Mouse (Mus musculus) lung, postnatal 0 days (tissue): Measurements from ENCODE around the gene Ptk6. TPM values are rescaled to one million over a fixed set of nuclear protein-coding genes. Genes with fewer than 3 reads are reported as not detected.
A peak's percentile ranks its signal among the peaks of the same experiment; 100 is the strongest.
"Not testable (repeated sequence)": the region's sequence is repeated elsewhere in the genome, so short reads cannot be mapped to it uniquely, and the experiment has no call there.

ENCODE experiments used
- ATAC-seq: fragments of 200-750 bp; cut with Nextera tagmentation; 2 replicates; pipeline ENCODE4 v1.8.0; 2017; ENCODE audit warnings: moderate library complexity
- DNase-seq: peaks from one replicate; pipeline ENCODE4 v3.0.0-alpha.2; 2016; ENCODE audit warnings: low spot score
- H3K27ac ChIP-seq: fragments of 300-500 bp; sonication (generic); 2 replicates; pipeline ENCODE4 v1.5.1; 2014; ENCODE audit warnings: antibody characterized with exemption, mild to moderate bottlenecking, low read length, mixed read lengths
- H3K27me3 ChIP-seq: fragments of 300-500 bp; sonication (generic); replicated peaks from 2 replicates; pipeline ENCODE4 v1.6.1; 2014; ENCODE audit warnings: low read length, mixed read lengths; ENCODE audit not compliant: insufficient read depth
- H3K36me3 ChIP-seq: fragments of 300-500 bp; sonication (generic); 2 replicates; pipeline ENCODE4 v1.6.1; 2014; ENCODE audit warnings: low read length, mixed read lengths; ENCODE audit not compliant: insufficient read depth
- H3K4me1 ChIP-seq: fragments of 300-500 bp; sonication (generic); 2 replicates; pipeline ENCODE4 v1.6.1; 2014; ENCODE audit warnings: antibody characterized with exemption, low read depth, low read length, mixed read lengths; ENCODE audit not compliant: insufficient read depth
- H3K4me2 ChIP-seq: fragments of 300-500 bp; sonication (generic); replicated peaks from 2 replicates; pipeline ENCODE4 v1.6.1; 2014; ENCODE audit warnings: low read depth, mild to moderate bottlenecking, low read length, moderate library complexity, mixed read lengths
- H3K4me3 ChIP-seq: fragments of 300-500 bp; sonication (generic); 2 replicates; pipeline ENCODE4 v1.5.1; 2014; ENCODE audit warnings: low read depth, low read length
- H3K9ac ChIP-seq: fragments of 300-500 bp; sonication (generic); replicated peaks from 2 replicates; pipeline ENCODE4 v1.6.1; 2014; ENCODE audit warnings: low read depth, mild to moderate bottlenecking
- H3K9me3 ChIP-seq: fragments of 300-500 bp; sonication (generic); 2 replicates; pipeline ENCODE4 v1.6.1; 2016; ENCODE audit warnings: low read length, mixed read lengths
- CTCF ChIP-seq: IDR thresholded peaks from 2 replicates; pipeline ENCODE4 v1.5.1; 2016; ENCODE audit warnings: antibody characterized with exemption, mild to moderate bottlenecking
- EP300 ChIP-seq: IDR thresholded peaks from 2 replicates; pipeline ENCODE4 v1.6.1; 2016; ENCODE audit warnings: antibody characterized with exemption, mild to moderate bottlenecking, control low read depth
- WGBS: fragments of 180-500 bp; shearing (Covaris S2); extraction: QIAGEN DNeasy Blood & Tissue Kit; methylation state at CpG from one replicate; pipeline ENCODE4 v1.1.7; 2014; 5-methylcytosine and 5-hydroxymethylcytosine counted together
- polyA plus RNA-seq: library from polyadenylated mRNA; unstranded; fragments of >200 nt; fragmentation: Nextera tagmentation; extraction: Ambion mirVana; gene quantifications from 2 replicates; pipeline ENCODE4 v1.2.1, GENCODE M21; 2015

Ptk6 gene
- polyA plus RNA-seq, 1 experiment from 2014 or later: 0.25 TPM

DNA sequence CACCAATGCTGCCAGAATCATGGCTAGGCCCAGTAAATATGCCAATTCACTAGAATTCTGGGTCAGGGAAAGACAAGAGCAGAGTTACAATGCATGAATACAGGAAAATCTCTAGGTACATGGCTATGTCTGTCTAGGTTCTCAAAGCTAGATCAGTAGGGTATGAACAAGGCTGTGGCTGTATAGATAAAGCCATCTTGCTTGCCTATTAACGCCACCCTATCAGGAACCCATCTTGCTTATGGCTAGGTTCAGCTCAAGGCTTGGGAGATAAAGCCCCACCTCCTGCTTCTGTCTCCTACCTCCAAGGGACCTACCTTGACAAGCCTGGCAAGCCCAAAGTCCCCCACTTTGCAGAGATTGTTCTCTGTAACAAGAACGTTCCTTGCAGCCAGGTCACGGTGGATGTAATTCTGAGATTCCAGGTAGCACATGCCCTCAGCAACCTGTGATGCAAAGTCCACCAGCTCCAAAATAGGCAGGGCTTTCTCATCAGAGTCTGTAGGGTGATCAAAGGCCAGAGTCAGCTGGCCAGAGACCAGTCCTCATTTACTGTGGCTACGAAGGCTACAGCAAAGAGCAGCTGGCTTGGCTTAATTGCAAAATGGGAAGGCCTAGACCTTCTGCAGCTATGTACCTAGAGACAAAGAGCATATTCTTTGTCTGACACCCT is 5.8 kb downstream of the Ptk6 start:
- TF ChIP-seq CTCF: no peak
- 71% methylated on average over 4 of the region's 4 CpGs for WGBS
- Histone ChIP-seq H3K4me3 (no peak overlapping the region), H3K36me3 (no peaks in the 10 kb centered on the region), H3K27ac (no peak overlapping the region), H3K9ac (no peak overlapping the region), H3K27me3 (no peaks in the 10 kb centered on the region), H3K9me3 (no peaks in the 10 kb centered on the region), H3K4me1 (no peaks in the 10 kb centered on the region), H3K4me2 (no peak overlapping the region)
- DNase-seq (no peak), ATAC-seq (no peak)

DNA sequence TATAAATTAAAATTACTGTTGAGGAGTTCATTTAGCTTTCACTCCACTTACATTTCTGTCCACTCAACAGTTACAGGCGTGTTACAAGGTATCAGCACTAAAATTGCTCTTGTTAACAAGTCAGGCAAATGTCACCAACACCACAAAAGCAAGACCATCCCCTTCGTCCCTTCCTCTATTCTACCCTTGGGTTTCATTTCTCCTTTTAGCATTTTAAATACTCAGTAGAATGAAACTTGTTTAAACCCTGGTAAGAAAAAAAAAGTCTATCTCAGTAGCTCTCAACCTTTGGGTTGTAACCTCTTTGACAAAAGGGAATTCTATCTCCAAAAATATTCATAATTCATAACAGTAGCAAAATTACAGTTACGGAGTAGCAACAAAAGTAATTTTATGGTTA is 9.5 kb downstream of the Ptk6 start:
- Histone ChIP-seq H3K36me3 (no peaks in the 10 kb centered on the region), H3K27me3 (no peaks in the 10 kb centered on the region), H3K4me1 (peaks cover 9% of the 10 kb centered on the region; the same call in 1 of the 2 replicates), H3K4me3 (no peak overlapping the region), H3K4me2 (no peak overlapping the region), H3K9ac (no peak overlapping the region), H3K27ac (no peak overlapping the region), H3K9me3 (no peaks in the 10 kb centered on the region)
- peak; percentile 10 for DNase-seq
- TF ChIP-seq EP300: no peak
- TF ChIP-seq CTCF: no peak
- 71% methylated on average over 3 of the region's 3 CpGs for WGBS
- no peak for ATAC-seq

DNA sequence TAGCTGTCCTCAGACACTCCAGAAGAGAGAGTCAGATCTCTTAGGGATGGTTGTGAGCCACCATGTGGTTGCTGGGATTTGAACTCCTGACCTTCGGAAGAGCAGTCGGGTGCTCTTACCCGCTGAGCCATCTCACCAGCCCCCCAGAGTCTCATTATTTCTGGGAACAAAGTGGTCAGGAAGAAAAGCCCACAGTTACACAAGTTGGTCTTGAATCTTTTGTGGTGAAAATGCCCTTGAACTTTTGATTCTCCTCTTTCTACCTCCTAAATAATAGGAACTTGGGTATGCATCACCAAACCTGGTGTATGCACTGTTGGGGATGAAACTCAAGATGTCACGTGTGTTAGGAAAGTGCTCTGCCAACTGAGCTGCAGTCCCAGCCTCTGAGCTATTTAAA is 10.7 kb downstream of the Ptk6 start:
- Histone ChIP-seq H3K9ac (no peak overlapping the region), H3K36me3 (no peaks in the 10 kb centered on the region), H3K27me3 (no peaks in the 10 kb centered on the region), H3K4me3 (no peak overlapping the region), H3K4me2 (no peak overlapping the region), H3K9me3 (no peaks in the 10 kb centered on the region), H3K27ac (no peak overlapping the region), H3K4me1 (peaks cover 9% of the 10 kb centered on the region; the same call in 1 of the 2 replicates)
- 58% methylated on average over 4 of the region's 4 CpGs for WGBS
- DNase-seq (no peak), ATAC-seq (no peak)
- no peak for TF ChIP-seq CTCF
- no peak for TF ChIP-seq EP300

DNA sequence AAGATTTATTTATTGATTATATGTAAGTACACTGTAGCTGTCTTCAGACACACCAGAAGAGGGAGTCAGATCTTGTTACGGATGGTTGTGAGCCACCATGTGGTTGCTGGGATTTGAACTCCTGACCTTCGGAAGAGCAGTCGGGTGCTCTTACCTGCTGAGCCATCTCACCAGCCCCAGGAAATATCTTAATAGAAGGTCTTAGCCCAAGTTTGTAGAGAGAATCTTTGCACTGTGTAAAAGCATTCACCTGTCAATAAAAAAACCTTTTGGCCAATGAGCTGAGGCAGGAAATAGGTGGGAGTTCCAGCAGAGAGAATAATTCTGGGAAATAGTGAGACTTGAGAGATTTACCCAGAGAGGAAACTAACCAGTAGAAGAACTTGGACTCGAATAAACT is 11.2 kb downstream of the Ptk6 start:
- ATAC-seq, H3K9me3 ChIP-seq, DNase-seq, H3K36me3 ChIP-seq, H3K4me3 ChIP-seq, H3K4me1 ChIP-seq, H3K27ac ChIP-seq, H3K27me3 ChIP-seq, H3K4me2 ChIP-seq, H3K9ac ChIP-seq: not testable (repeated sequence)
- WGBS: 72% methylated on average over 4 of the region's 4 CpGs

DNA sequence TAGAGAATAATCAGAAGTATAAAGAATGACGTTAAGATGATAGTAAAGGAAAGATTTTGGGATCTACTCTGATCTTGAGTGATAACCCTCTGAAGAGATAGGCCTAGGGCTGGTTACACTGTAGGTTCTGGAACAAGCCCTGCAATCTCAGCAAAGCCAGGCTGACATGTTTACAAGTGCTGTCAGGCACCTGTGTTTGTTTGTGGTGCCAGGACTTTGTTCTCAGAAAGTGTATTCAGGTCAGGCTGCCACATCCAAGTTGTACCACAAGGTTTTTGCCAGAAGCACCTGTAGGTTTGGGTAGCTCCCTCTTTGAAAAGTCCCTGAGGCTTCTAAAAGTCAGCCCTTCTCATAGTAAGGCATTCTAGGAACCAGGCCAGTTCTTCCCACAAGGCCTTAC is 13.3 kb downstream of the Ptk6 start:
- Histone ChIP-seq H3K36me3 (no peaks in the 10 kb centered on the region), H3K27ac (peak overlapping the region; percentile 57; the same call in 1 of the 2 replicates), H3K27me3 (no peaks in the 10 kb centered on the region), H3K4me1 (peaks cover 9% of the 10 kb centered on the region; the same call in 1 of the 2 replicates), H3K9me3 (no peaks in the 10 kb centered on the region), H3K9ac (no peak overlapping the region), H3K4me2 (no peak overlapping the region), H3K4me3 (no peak overlapping the region)
- DNase-seq: peak; percentile 14
- TF ChIP-seq EP300 (no peak), CTCF (no peak)
- ATAC-seq: no peak
- 85% methylated on average over 1 of the region's 1 CpGs for WGBS

DNA sequence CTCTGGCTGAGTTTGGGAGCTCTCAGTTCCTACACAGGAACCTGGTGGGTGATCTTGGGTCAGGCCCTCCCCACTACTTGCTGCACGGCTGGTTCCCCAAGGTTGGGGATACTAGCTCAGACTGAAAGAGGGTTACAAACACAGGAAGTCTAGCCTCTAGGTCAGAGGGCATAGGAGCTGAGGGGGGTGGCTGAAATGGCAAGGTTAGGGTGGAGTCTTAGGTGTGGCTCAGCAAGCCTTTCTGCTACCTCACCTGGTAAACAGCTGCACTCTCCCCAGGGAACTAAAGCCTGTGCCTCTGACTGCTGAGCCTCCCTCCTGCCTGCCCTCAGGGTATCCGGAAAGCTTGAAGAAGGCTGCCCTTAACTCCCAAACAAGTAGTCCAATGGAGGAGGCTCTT is 13.9 kb downstream of the Ptk6 start:
- no peak for ATAC-seq
- peaks cover 9% of the 10 kb centered on the region; the same call in 1 of the 2 replicates for H3K4me1 ChIP-seq
- TF ChIP-seq EP300 (no peak), CTCF (no peak)
- H3K27ac ChIP-seq: peak overlapping the region; percentile 57
- WGBS: 31% methylated on average over 2 of the region's 2 CpGs
- no peaks in the 10 kb centered on the region for H3K36me3 ChIP-seq
- no peak overlapping the region for H3K9ac ChIP-seq
- peak; percentile 44 for DNase-seq
- no peak overlapping the region for H3K4me3 ChIP-seq
- H3K9me3 ChIP-seq: no peaks in the 10 kb centered on the region
- H3K27me3 ChIP-seq: no peaks in the 10 kb centered on the region
- H3K4me2 ChIP-seq: peak overlapping the region; percentile 78; the same call in 1 of the 2 replicates
